Mouse (Mus musculus) stomach, postnatal 0 days (tissue): ENCODE measurements at regions not wholly inside any gene's neighbourhood (a gene's known extent, or its start where the extent isn't known, plus 50 kb on each side); places are given as distances from the start of the nearest gene placed in this dataset.

Experiments
- ATAC-seq: fragments of 200-750 bp; cut with Nextera tagmentation; 2 replicates; pipeline ENCODE4 v1.8.0; 2017; ENCODE audit not compliant: low FRiP score, low TSS enrichment
- DNase-seq: peaks from one replicate; pipeline ENCODE4 v3.0.0-alpha.2; 2016; ENCODE audit warnings: low spot score
- H3K27ac ChIP-seq: fragments of 300-500 bp; sonication (generic); replicated peaks from 2 replicates; pipeline ENCODE4 v1.5.1; 2014; ENCODE audit warnings: mild to moderate bottlenecking, control low read depth
- H3K27me3 ChIP-seq: fragments of 300-500 bp; sonication (generic); 2 replicates; pipeline ENCODE4 v1.6.1; 2014; ENCODE audit warnings: low read length; ENCODE audit not compliant: control insufficient read depth, insufficient read depth
- H3K36me3 ChIP-seq: fragments of 300-500 bp; sonication (generic); 2 replicates; pipeline ENCODE4 v1.6.1; 2014; ENCODE audit warnings: low read length, mixed read lengths; ENCODE audit not compliant: control insufficient read depth, insufficient read depth
- H3K4me1 ChIP-seq: fragments of 300-500 bp; sonication (generic); replicated peaks from 2 replicates; pipeline ENCODE4 v1.6.1; 2014; ENCODE audit warnings: antibody characterized with exemption; ENCODE audit not compliant: control insufficient read depth, insufficient read depth
- H3K4me2 ChIP-seq: fragments of 300-500 bp; sonication (generic); replicated peaks from 2 replicates; pipeline ENCODE4 v1.6.1; 2014; ENCODE audit warnings: low read depth, mild to moderate bottlenecking, control low read depth, moderate library complexity
- H3K4me3 ChIP-seq: fragments of 300-500 bp; sonication (generic); 2 replicates; pipeline ENCODE4 v1.5.1; 2014; ENCODE audit warnings: low read depth, low read length, control low read depth
- H3K9ac ChIP-seq: fragments of 300-500 bp; sonication (generic); 2 replicates; pipeline ENCODE4 v1.6.1; 2014; ENCODE audit warnings: mild to moderate bottlenecking, low read length, control low read depth, mixed read lengths
- H3K9me3 ChIP-seq: fragments of 300-500 bp; sonication (generic); 2 replicates; pipeline ENCODE4 v1.6.1; 2016; ENCODE audit warnings: low read length; ENCODE audit not compliant: control insufficient read depth
- CTCF ChIP-seq: IDR thresholded peaks from 2 replicates; pipeline ENCODE4 v1.5.1; 2016; ENCODE audit warnings: antibody characterized with exemption, low read depth, mild to moderate bottlenecking, moderate library complexity
- EP300 ChIP-seq: optimal IDR thresholded peaks from 2 replicates; pipeline ENCODE3; 2016; ENCODE audit warnings: antibody characterized with exemption
- WGBS: fragments of 180-500 bp; shearing (Covaris S2); extraction: QIAGEN DNeasy Blood & Tissue Kit; methylation state at CpG from one replicate; pipeline ENCODE4 v1.1.7; 2014; 5-methylcytosine and 5-hydroxymethylcytosine counted together

DNA sequence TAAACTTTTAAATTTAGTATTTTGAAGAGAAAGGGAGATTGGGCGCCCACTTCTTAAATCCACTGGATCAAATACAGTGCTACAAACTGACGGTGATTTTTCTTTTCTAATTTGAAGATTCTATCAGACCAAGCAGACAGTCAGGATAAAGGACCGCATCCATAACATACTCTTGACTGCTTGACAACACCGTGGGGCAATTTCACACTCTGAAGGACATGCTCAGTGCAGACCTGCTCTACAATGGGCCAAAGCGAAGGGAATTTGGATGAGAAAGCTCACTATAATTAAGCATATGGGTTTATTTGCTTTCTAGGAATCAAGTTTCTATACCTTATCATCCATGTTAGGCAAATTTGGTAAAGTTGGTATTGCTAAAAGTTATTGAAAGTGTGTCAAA is 801.3 kb downstream of the Nr4a2 start:
- Histone ChIP-seq H3K4me3 (no peak overlapping the region), H3K27ac (no peak overlapping the region), H3K36me3 (no peaks in the 10 kb centered on the region), H3K9ac (no peak overlapping the region), H3K27me3 (no peaks in the 10 kb centered on the region), H3K9me3 (no peaks in the 10 kb centered on the region), H3K4me2 (no peak overlapping the region), H3K4me1 (no peaks in the 10 kb centered on the region)
- no peak for DNase-seq
- WGBS, result 85% methylated on average over 5 of the region's 5 CpGs
- TF ChIP-seq CTCF (no peak), EP300 (no peak)
- no peak for ATAC-seq

DNA sequence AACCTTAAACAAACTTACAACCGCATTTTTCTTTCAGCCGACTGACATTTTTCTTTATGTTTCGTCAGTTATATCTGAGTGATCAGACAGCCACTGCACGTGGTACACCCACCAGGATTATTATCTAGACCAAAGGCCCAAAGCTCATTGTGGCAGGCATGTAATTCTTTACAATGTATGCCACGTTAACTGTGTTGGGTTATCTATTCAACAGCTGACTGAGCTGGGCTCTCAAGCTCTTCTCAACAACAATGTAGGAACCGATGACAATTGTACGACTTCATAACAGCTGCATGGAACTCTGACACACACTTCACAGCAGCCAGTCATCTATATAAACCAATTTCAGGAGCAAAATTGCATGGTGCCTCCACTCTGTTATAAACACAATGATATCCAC is 787.8 kb downstream of the Nr4a2 start:
- DNase-seq (no peak), ATAC-seq (no peak)
- Histone ChIP-seq H3K4me1 (no peaks in the 10 kb centered on the region), H3K36me3 (no peaks in the 10 kb centered on the region), H3K9me3 (no peaks in the 10 kb centered on the region), H3K9ac (no peak overlapping the region), H3K4me2 (no peak overlapping the region), H3K27me3 (no peaks in the 10 kb centered on the region), H3K27ac (no peak overlapping the region), H3K4me3 (no peak overlapping the region)
- WGBS, result 34% methylated on average over 7 of the region's 7 CpGs
- TF ChIP-seq EP300, result no peak
- no peak for TF ChIP-seq CTCF

DNA sequence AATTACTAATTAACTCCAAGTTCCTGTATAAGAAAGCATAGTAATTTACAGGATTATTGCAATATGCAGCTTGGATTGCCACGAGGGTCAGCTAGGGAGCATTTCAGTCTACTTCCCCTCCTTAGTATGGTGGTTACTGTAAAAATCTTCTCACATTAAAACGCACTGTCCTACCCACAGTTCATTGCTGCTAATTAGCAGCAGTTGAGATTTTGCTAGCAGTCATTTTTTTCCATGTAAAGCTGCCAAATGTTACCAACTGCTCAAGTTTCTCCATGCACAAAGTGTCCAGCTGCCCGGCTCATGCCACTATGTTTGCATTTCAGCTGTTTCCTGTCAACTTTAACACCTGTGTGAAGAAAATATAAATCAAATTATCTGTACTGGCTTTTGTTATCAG is 759.7 kb downstream of the Nr4a2 start:
- Histone ChIP-seq H3K27ac (no peak overlapping the region), H3K36me3 (no peaks in the 10 kb centered on the region), H3K4me2 (no peak overlapping the region), H3K27me3 (no peaks in the 10 kb centered on the region), H3K4me3 (no peak overlapping the region), H3K9ac (no peak overlapping the region), H3K9me3 (no peaks in the 10 kb centered on the region), H3K4me1 (no peaks in the 10 kb centered on the region)
- WGBS, result 46% methylated on average over 3 of the region's 3 CpGs
- TF ChIP-seq EP300 (no peak), CTCF (no peak)
- no peak for ATAC-seq
- DNase-seq, result no peak
